Mouse (Mus musculus) kidney, embryonic 14.5 days (tissue): ENCODE data around the gene Hjurp. TPM values are rescaled to one million over a fixed set of nuclear protein-coding genes. Genes with fewer than 3 reads are reported as not detected.

ENCODE experiments used
- ATAC-seq: fragments of 200-750 bp; cut with Nextera tagmentation; 2 replicates; pipeline ENCODE4 v1.8.0; 2017; ENCODE audit warnings: moderate number of reproducible peaks, mild to moderate bottlenecking, moderate TSS enrichment, moderate library complexity; ENCODE audit not compliant: low FRiP score, low TSS enrichment
- H3K27ac ChIP-seq: fragments of 300-500 bp; sonication (generic); 2 replicates; pipeline ENCODE4 v1.5.1; 2014; ENCODE audit warnings: low read depth, mild to moderate bottlenecking, low read length, moderate library complexity, mixed read lengths
- H3K27me3 ChIP-seq: fragments of 300-500 bp; sonication (generic); 2 replicates; pipeline ENCODE4 v1.6.1; 2014; ENCODE audit warnings: mild to moderate bottlenecking, low read length; ENCODE audit not compliant: control insufficient read depth, insufficient read depth
- H3K36me3 ChIP-seq: fragments of 300-500 bp; sonication (generic); 2 replicates; pipeline ENCODE4 v1.6.1; 2014; ENCODE audit warnings: low read length, mixed read lengths; ENCODE audit not compliant: control insufficient read depth, insufficient read depth
- H3K4me1 ChIP-seq: fragments of 300-500 bp; sonication (generic); 2 replicates; pipeline ENCODE4 v1.6.1; 2014; ENCODE audit warnings: low read length, mixed read lengths; ENCODE audit not compliant: control insufficient read depth, insufficient read depth
- H3K4me2 ChIP-seq: fragments of 300-500 bp; sonication (generic); replicated peaks from 2 replicates; pipeline ENCODE4 v1.6.1; 2014; ENCODE audit warnings: low read depth, mild to moderate bottlenecking, low read length
- H3K4me3 ChIP-seq: fragments of 300-500 bp; sonication (generic); 2 replicates; pipeline ENCODE4 v1.5.1; 2014; ENCODE audit warnings: mild to moderate bottlenecking, low read length
- H3K9ac ChIP-seq: fragments of 300-500 bp; sonication (generic); 2 replicates; pipeline ENCODE4 v1.6.1; 2014; ENCODE audit warnings: low read depth, mild to moderate bottlenecking, low read length, moderate library complexity
- H3K9me3 ChIP-seq: fragments of 300-500 bp; sonication (generic); 2 replicates; pipeline ENCODE4 v1.6.1; 2016; ENCODE audit warnings: low read length; ENCODE audit not compliant: control insufficient read depth
- WGBS: fragments of 180-500 bp; shearing (Covaris S2); extraction: QIAGEN DNeasy Blood & Tissue Kit; methylation state at CpG from one replicate; pipeline ENCODE4 v1.1.7; 2014; 5-methylcytosine and 5-hydroxymethylcytosine counted together
- polyA plus RNA-seq: library from polyadenylated mRNA; unstranded; fragments of >200 nt; fragmentation: Nextera tagmentation; extraction: Ambion mirVana; gene quantifications from 2 replicates; pipeline ENCODE4 v1.2.1, GENCODE M21; 2014

Gene Hjurp
- polyA plus RNA-seq, 1 experiment from 2014 or later, result 175 TPM

- H3K27ac ChIP-seq, result no peak overlapping the region
- peaks cover 95% of the 10 kb centered on the region for H3K9me3 ChIP-seq
- H3K27me3 ChIP-seq, result no peaks in the 10 kb centered on the region
- H3K4me3 ChIP-seq, result no peak overlapping the region
- no peaks in the 10 kb centered on the region for H3K36me3 ChIP-seq
- 72% methylated on average over 14 of the region's 14 CpGs for WGBS
- ATAC-seq, result no peak
- no peak overlapping the region for H3K4me2 ChIP-seq
- no peak overlapping the region for H3K9ac ChIP-seq
- no peaks in the 10 kb centered on the region for H3K4me1 ChIP-seq
Observed at GRCm38 (mm10) chr1:88233421-88234247, 43.8 kb downstream of the Hjurp start.

- Histone ChIP-seq H3K4me2 (no peak overlapping the region), H3K9me3 (peaks cover 95% of the 10 kb centered on the region), H3K9ac (no peak overlapping the region), H3K27ac (no peak overlapping the region), H3K36me3 (no peaks in the 10 kb centered on the region), H3K4me1 (no peaks in the 10 kb centered on the region), H3K4me3 (no peak overlapping the region), H3K27me3 (no peaks in the 10 kb centered on the region)
- WGBS, result 57% methylated on average over 3 of the region's 3 CpGs
- no peak for ATAC-seq
Observed at GRCm38 (mm10) chr1:88232664-88233380, 44.6 kb downstream of the Hjurp start.

- ATAC-seq, result no peak
- Histone ChIP-seq H3K36me3 (no peaks in the 10 kb centered on the region), H3K9me3 (peaks cover 95% of the 10 kb centered on the region), H3K27me3 (no peaks in the 10 kb centered on the region), H3K4me2 (no peak overlapping the region), H3K27ac (no peak overlapping the region), H3K9ac (no peak overlapping the region), H3K4me1 (no peaks in the 10 kb centered on the region), H3K4me3 (no peak overlapping the region)
- WGBS, result 67% methylated on average over 7 of the region's 7 CpGs
Observed at GRCm38 (mm10) chr1:88231803-88232499, 45.5 kb downstream of the Hjurp start.

- Histone ChIP-seq H3K36me3 (no peaks in the 10 kb centered on the region), H3K9me3 (peaks cover 97% of the 10 kb centered on the region), H3K9ac (no peak overlapping the region), H3K27ac (no peak overlapping the region), H3K4me3 (no peak overlapping the region), H3K4me1 (no peaks in the 10 kb centered on the region), H3K27me3 (no peaks in the 10 kb centered on the region), H3K4me2 (no peak overlapping the region)
- ATAC-seq, result no peak
- WGBS, result 76% methylated on average over 6 of the region's 6 CpGs
Observed at GRCm38 (mm10) chr1:88230981-88231802, 46.2 kb downstream of the Hjurp start.

GRCm38 (mm10) chr1:88230421-88230820 lies 47.0 kb downstream of the Hjurp start:
- Histone ChIP-seq H3K4me2 (no peak overlapping the region), H3K9me3 (peaks cover 97% of the 10 kb centered on the region), H3K9ac (no peak overlapping the region), H3K27me3 (no peaks in the 10 kb centered on the region), H3K36me3 (no peaks in the 10 kb centered on the region), H3K4me3 (no peak overlapping the region), H3K27ac (no peak overlapping the region), H3K4me1 (no peaks in the 10 kb centered on the region)
- no peak for ATAC-seq
- WGBS, result 70% methylated on average over 7 of the region's 7 CpGs

- Histone ChIP-seq H3K4me3 (no peak overlapping the region), H3K36me3 (no peaks in the 10 kb centered on the region), H3K4me2 (no peak overlapping the region), H3K27me3 (no peaks in the 10 kb centered on the region), H3K4me1 (no peaks in the 10 kb centered on the region), H3K27ac (no peak overlapping the region), H3K9me3 (peaks cover 94% of the 10 kb centered on the region), H3K9ac (no peak overlapping the region)
- 88% methylated on average over 5 of the region's 5 CpGs for WGBS
- no peak for ATAC-seq
Observed at GRCm38 (mm10) chr1:88229986-88230385, 47.4 kb downstream of the Hjurp start.

- Histone ChIP-seq H3K4me2 (no peak overlapping the region), H3K9me3 (peaks cover 90% of the 10 kb centered on the region), H3K36me3 (no peaks in the 10 kb centered on the region), H3K27me3 (no peaks in the 10 kb centered on the region), H3K27ac (no peak overlapping the region), H3K4me3 (no peak overlapping the region), H3K4me1 (no peaks in the 10 kb centered on the region), H3K9ac (no peak overlapping the region)
- no peak for ATAC-seq
- 82% methylated on average over 3 of the region's 3 CpGs for WGBS
Observed at GRCm38 (mm10) chr1:88229566-88229965, 47.9 kb downstream of the Hjurp start.

- Histone ChIP-seq H3K9me3 (peaks cover 77% of the 10 kb centered on the region), H3K36me3 (no peaks in the 10 kb centered on the region), H3K4me1 (no peaks in the 10 kb centered on the region), H3K27me3 (no peaks in the 10 kb centered on the region), H3K4me2 (no peak overlapping the region), H3K4me3 (no peak overlapping the region), H3K9ac (no peak overlapping the region), H3K27ac (no peak overlapping the region)
- 73% methylated on average over 7 of the region's 7 CpGs for WGBS
- no peak for ATAC-seq
Observed at GRCm38 (mm10) chr1:88228121-88228520, 49.3 kb downstream of the Hjurp start.
